ENCODE assay signal across 8 mouse cellular contexts in genomic region chr7:119720253-119720946, GRCm38 (mm10). TPM values are rescaled to one million over a fixed set of nuclear protein-coding genes. Genes with fewer than 3 reads are reported as not detected.
DNase-seq lines count a peak whose midpoint lies in the region; ATAC-seq and TF ChIP-seq lines count a peak whose summit lies in the region.

Thumpd1 (minus strand) TSS chr7:119720798.

- peaks cover 5% of the 10 kb centered on the region; the same call in 1 of the 2 replicates for H3K27me3 ChIP-seq in heart, embryonic 12.5 days (replicated peaks)
- H3K27me3 ChIP-seq in kidney, postnatal 0 days (ENCODE audit: insufficient read depth, low read length) = no peaks in the 10 kb centered on the region
- no peaks in the 10 kb centered on the region for H3K27me3 ChIP-seq in liver, embryonic 11.5 days (replicated peaks; ENCODE audit: control insufficient read depth, insufficient read depth, low read length)
- no peaks in the 10 kb centered on the region for H3K27me3 ChIP-seq in stomach, embryonic 14.5 days (ENCODE audit: control insufficient read depth, insufficient read depth, low read length)

- peak within 1 kb of the TSS; percentile 96 for H3K4me3 ChIP-seq in heart, embryonic 12.5 days
- H3K4me3 ChIP-seq in kidney, postnatal 0 days (replicated peaks; ENCODE audit: low read depth, low read length) = peak within 1 kb of the TSS; percentile 96
- H3K4me3 ChIP-seq in liver, embryonic 11.5 days (ENCODE audit: low read depth, low read length) = peak within 1 kb of the TSS; percentile 69
- H3K4me3 ChIP-seq in stomach, embryonic 14.5 days (ENCODE audit: low read depth, low read length) = peak within 1 kb of the TSS; percentile 97

- H3K4me2 ChIP-seq in heart, embryonic 12.5 days = peak within 1 kb of the TSS; percentile 78
- H3K4me2 ChIP-seq in kidney, postnatal 0 days (ENCODE audit: low read length) = peak within 1 kb of the TSS; percentile 88
- H3K4me2 ChIP-seq in liver, embryonic 11.5 days = peak within 1 kb of the TSS; percentile 71
- H3K4me2 ChIP-seq in stomach, embryonic 14.5 days (replicated peaks; ENCODE audit: low read depth, low read length) = peak within 1 kb of the TSS; percentile 76

- peaks cover 6% of the 10 kb centered on the region for H3K4me1 ChIP-seq in heart, embryonic 12.5 days (replicated peaks)
- H3K4me1 ChIP-seq in kidney, postnatal 0 days (replicated peaks; ENCODE audit: insufficient read depth, low read length) = 0 out of 2 replicates have a peak, but pooled peaks cover 6% of the 10 kb centered on the region
- H3K4me1 ChIP-seq in liver, embryonic 11.5 days (replicated peaks; ENCODE audit: control insufficient read depth, insufficient read depth, low read length) = peaks cover 6% of the 10 kb centered on the region; the same call in 1 of the 2 replicates
- peaks cover 4% of the 10 kb centered on the region; the same call in 1 of the 2 replicates for H3K4me1 ChIP-seq in stomach, embryonic 14.5 days (ENCODE audit: control insufficient read depth, insufficient read depth, low read length)

- peak; percentile 70 for TF ChIP-seq CTCF in kidney, postnatal 0 days (IDR thresholded peaks at IDR 0.05; ENCODE audit: low read depth)

- WGBS in heart, embryonic 12.5 days = under 1% methylated on average over 57 of the region's 60 CpGs
- under 1% methylated on average over 60 of the region's 60 CpGs for WGBS in kidney, postnatal 0 days
- under 1% methylated on average over 60 of the region's 60 CpGs for WGBS in liver, embryonic 11.5 days
- WGBS in stomach, embryonic 14.5 days = under 1% methylated on average over 60 of the region's 60 CpGs

- DNase-seq in CD4-positive helper T cell, adult 2 months (ENCODE audit: low read depth, low spot score) = peak; percentile 95
- DNase-seq in brain, embryonic 18.5 days (ENCODE audit: low read depth, low spot score) = peak; percentile 82
- DNase-seq in kidney, postnatal 0 days (ENCODE audit: low spot score) = peak; percentile 94
- DNase-seq in liver, embryonic 11.5 days (ENCODE audit: low spot score) = peak; percentile 91
- DNase-seq in naive thymus-derived CD4-positive, alpha-beta T cell, adult 2 months (ENCODE audit: low read depth) = peak; percentile 95

- peak within 1 kb of the TSS; percentile 93 for H3K9ac ChIP-seq in heart, embryonic 12.5 days
- H3K9ac ChIP-seq in kidney, postnatal 0 days (ENCODE audit: low read depth, low read length) = peak within 1 kb of the TSS; percentile 90
- H3K9ac ChIP-seq in liver, embryonic 11.5 days (ENCODE audit: low read depth, low read length) = peak within 1 kb of the TSS; percentile 71
- H3K9ac ChIP-seq in stomach, embryonic 14.5 days (replicated peaks; ENCODE audit: low read depth, low read length) = peak within 1 kb of the TSS; percentile 76

- no peaks in the 10 kb centered on the region for H3K9me3 ChIP-seq in heart, embryonic 12.5 days (replicated peaks)
- no peaks in the 10 kb centered on the region for H3K9me3 ChIP-seq in kidney, postnatal 0 days (replicated peaks; ENCODE audit: low read length)
- no peaks in the 10 kb centered on the region for H3K9me3 ChIP-seq in liver, embryonic 11.5 days (ENCODE audit: control insufficient read depth, low read length)
- H3K9me3 ChIP-seq in stomach, embryonic 14.5 days (ENCODE audit: control insufficient read depth, low read depth, low read length) = no peaks in the 10 kb centered on the region

- ATAC-seq in erythroid progenitor cell, adult 5-6 weeks (replicated peaks; ENCODE audit: low FRiP score, poor library complexity, severe bottlenecking) = peak; percentile 87
- peak; percentile 95 for ATAC-seq in heart, embryonic 12.5 days (ENCODE audit: insufficient number of reproducible peaks, low FRiP score)
- ATAC-seq in kidney, postnatal 0 days (replicated peaks; ENCODE audit: low FRiP score, low read depth) = peak; percentile 93
- peak; percentile 91 for ATAC-seq in liver, embryonic 11.5 days (replicated peaks; ENCODE audit: low FRiP score)
- ATAC-seq in stomach, embryonic 14.5 days (ENCODE audit: insufficient number of reproducible peaks, insufficient read depth, low FRiP score, low read depth) = peak; percentile 93

- H3K36me3 ChIP-seq in heart, embryonic 12.5 days = peaks cover 32% of the 10 kb centered on the region
- H3K36me3 ChIP-seq in kidney, postnatal 0 days (ENCODE audit: insufficient read depth, low read length) = peaks cover 27% of the 10 kb centered on the region
- H3K36me3 ChIP-seq in liver, embryonic 11.5 days (ENCODE audit: control insufficient read depth, insufficient read depth, low read length) = peaks cover 29% of the 10 kb centered on the region
- peaks cover 28% of the 10 kb centered on the region for H3K36me3 ChIP-seq in stomach, embryonic 14.5 days (ENCODE audit: control insufficient read depth, insufficient read depth, low read length)

- H3K27ac ChIP-seq in heart, embryonic 12.5 days (ENCODE audit: poor library complexity, severe bottlenecking) = peak within 1 kb of the TSS; percentile 54
- peak within 1 kb of the TSS; percentile 77 for H3K27ac ChIP-seq in kidney, postnatal 0 days
- no peak within 1 kb of the TSS for H3K27ac ChIP-seq in liver, embryonic 11.5 days (ENCODE audit: low read depth, low read length)
- H3K27ac ChIP-seq in stomach, embryonic 14.5 days (ENCODE audit: low read length) = peak within 1 kb of the TSS; percentile 58; the same call in 1 of the 2 replicates

RNA-seq across cellular contexts. Expression of gene Thumpd1, which starts in this region (rescaled TPM):
- total RNA-seq in erythroid progenitor cell, adult 5-6 weeks (2015; ENCODE audit: low replicate concordance) = 7.6 and 12.6 TPM in 2 replicates
- 8.9 and 13.3 TPM in 2 replicates for total RNA-seq in erythroid progenitor cell, adult 5-6 weeks (2017; ENCODE audit: low replicate concordance)
- polyA plus RNA-seq in heart, embryonic 12.5 days (2016; fragmentation: Nextera tagmentation; extraction: Ambion mirVana) = 58.4 and 59.6 TPM in 2 replicates
- 60.9 and 63.5 TPM in 2 replicates for polyA plus RNA-seq in kidney, postnatal 0 days (2015; fragmentation: Nextera tagmentation; extraction: Ambion mirVana)
- 88.1 and 94.4 TPM in 2 replicates for polyA plus RNA-seq in liver, embryonic 11.5 days (2014; fragmentation: Nextera tagmentation; extraction: Ambion mirVana)
- 73.5 and 77.1 TPM in 2 replicates for polyA plus RNA-seq in stomach, embryonic 14.5 days (2014; fragmentation: Nextera tagmentation; extraction: Ambion mirVana)
